Mouse (Mus musculus) midbrain, embryonic 15.5 days (tissue): ENCODE data around the gene Ppm1g. TPM values are rescaled to one million over a fixed set of nuclear protein-coding genes. Genes with fewer than 3 reads are reported as not detected.
A peak's percentile ranks its signal among the peaks of the same experiment; 100 is the strongest.

Experiments
- ATAC-seq: fragments of 200-750 bp; cut with Nextera tagmentation; replicated peaks from 2 replicates; pipeline ENCODE4 v1.8.0; 2017; ENCODE audit warnings: moderate TSS enrichment
- H3K27ac ChIP-seq: fragments of 300-500 bp; sonication (generic); 2 replicates; pipeline ENCODE4 v1.5.1; 2015; ENCODE audit warnings: mild to moderate bottlenecking, inconsistent platforms
- H3K27me3 ChIP-seq: fragments of 300-500 bp; sonication (generic); replicated peaks from 2 replicates; pipeline ENCODE4 v1.6.1; 2015; ENCODE audit warnings: inconsistent platforms
- H3K36me3 ChIP-seq: fragments of 300-500 bp; sonication (generic); replicated peaks from 2 replicates; pipeline ENCODE4 v1.6.1; 2015; ENCODE audit warnings: inconsistent platforms
- H3K4me1 ChIP-seq: fragments of 300-500 bp; sonication (generic); 2 replicates; pipeline ENCODE4 v1.6.1; 2015; ENCODE audit warnings: inconsistent platforms
- H3K4me2 ChIP-seq: fragments of 300-500 bp; sonication (generic); 2 replicates; pipeline ENCODE4 v1.6.1; 2015; ENCODE audit warnings: inconsistent platforms, mild to moderate bottlenecking, moderate library complexity
- H3K4me3 ChIP-seq: fragments of 300-500 bp; sonication (generic); 2 replicates; pipeline ENCODE4 v1.5.1; 2015; ENCODE audit warnings: mild to moderate bottlenecking, inconsistent platforms
- H3K9ac ChIP-seq: fragments of 300-500 bp; sonication (generic); 2 replicates; pipeline ENCODE4 v1.6.1; 2015; ENCODE audit warnings: mild to moderate bottlenecking, inconsistent platforms
- H3K9me3 ChIP-seq: fragments of 300-500 bp; sonication (generic); 2 replicates; pipeline ENCODE4 v1.6.1; 2016; ENCODE audit warnings: inconsistent platforms
- WGBS: fragments of 180-500 bp; shearing (Covaris S2); methylation state at CpG from one replicate; pipeline ENCODE4 v1.1.7; 2015; ENCODE audit warnings: mixed read lengths; 5-methylcytosine and 5-hydroxymethylcytosine counted together
- polyA plus RNA-seq: library from polyadenylated mRNA; unstranded; fragments of >200 nt; fragmentation: Nextera tagmentation; extraction: Ambion mirVana; gene quantifications from 2 replicates; pipeline ENCODE4 v1.2.1, GENCODE M21; 2015

Ppm1g gene
- 191 and 200 TPM in 2 replicates for polyA plus RNA-seq

GRCm38 (mm10) chr5:31220448-31221303 is at the start of gene Ppm1g:
Gene Ppm1g (minus strand): TSS chr5:31220687.
- Histone ChIP-seq H3K4me2 (peak within 1 kb of the TSS; percentile 64), H3K9ac (peak within 1 kb of the TSS; percentile 87), H3K4me1 (peaks cover 25% of the 10 kb centered on the region), H3K36me3 (no peaks in the 10 kb centered on the region), H3K4me3 (peak within 1 kb of the TSS; percentile 92), H3K27me3 (no peaks in the 10 kb centered on the region), H3K27ac (peak within 1 kb of the TSS; percentile 96), H3K9me3 (no peaks in the 10 kb centered on the region)
- under 1% methylated on average over 69 of the region's 70 CpGs for WGBS
- peak; percentile 93 for ATAC-seq

DNA sequence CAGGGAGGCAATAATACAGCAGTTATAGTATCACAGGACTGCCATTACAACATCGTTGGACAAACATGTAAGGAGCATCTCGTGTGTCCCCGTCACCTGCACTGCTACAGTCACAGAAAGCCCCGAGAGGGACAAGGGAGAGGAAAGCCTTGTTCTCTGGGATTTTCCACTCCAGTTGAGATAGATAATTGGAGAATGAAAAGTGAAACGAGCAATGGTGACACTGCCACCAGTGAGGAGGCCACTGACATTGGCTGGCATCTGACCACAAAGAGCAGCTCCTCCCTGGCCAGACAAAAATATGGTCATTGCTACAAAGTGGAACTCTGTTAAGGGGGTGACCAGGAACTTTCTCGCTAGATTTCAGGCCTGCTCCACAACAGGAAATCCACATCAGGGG is 47.2 kb upstream of the Ppm1g start:
- 55% methylated on average over 6 of the region's 6 CpGs for WGBS

GRCm38 (mm10) chr5:31266101-31266500 is 45.6 kb upstream of the Ppm1g start:
- Histone ChIP-seq H3K27ac (no peak overlapping the region), H3K9me3 (no peaks in the 10 kb centered on the region), H3K4me3 (no peak overlapping the region), H3K27me3 (no peaks in the 10 kb centered on the region), H3K4me2 (no peak overlapping the region), H3K9ac (no peak overlapping the region), H3K36me3 (peaks cover 47% of the 10 kb centered on the region), H3K4me1 (no peaks in the 10 kb centered on the region)
- 91% methylated on average over 7 of the region's 7 CpGs for WGBS
- no peak for ATAC-seq

More for the DNA sequence above, 47.2 kb upstream of the Ppm1g start:
- no peak overlapping the region for H3K4me3 ChIP-seq
- H3K4me2 ChIP-seq, result no peak overlapping the region
- H3K9ac ChIP-seq, result no peak overlapping the region
- ATAC-seq, result no peak
- no peaks in the 10 kb centered on the region for H3K9me3 ChIP-seq
- peaks cover 36% of the 10 kb centered on the region for H3K36me3 ChIP-seq
- no peak overlapping the region for H3K27ac ChIP-seq
- H3K27me3 ChIP-seq, result no peaks in the 10 kb centered on the region
- no peaks in the 10 kb centered on the region for H3K4me1 ChIP-seq

- H3K4me2 ChIP-seq, result no peak overlapping the region
- H3K27ac ChIP-seq, result no peak overlapping the region
- no peaks in the 10 kb centered on the region for H3K4me1 ChIP-seq
- no peak overlapping the region for H3K4me3 ChIP-seq
- H3K9ac ChIP-seq, result no peak overlapping the region
- H3K36me3 ChIP-seq, result peaks cover 48% of the 10 kb centered on the region
- H3K9me3 ChIP-seq, result no peaks in the 10 kb centered on the region
- ATAC-seq, result no peak
- WGBS, result 94% methylated on average over 11 of the region's 11 CpGs
- H3K27me3 ChIP-seq, result no peaks in the 10 kb centered on the region
Observed at GRCm38 (mm10) chr5:31257616-31258015, 37.1 kb upstream of the Ppm1g start.

DNA sequence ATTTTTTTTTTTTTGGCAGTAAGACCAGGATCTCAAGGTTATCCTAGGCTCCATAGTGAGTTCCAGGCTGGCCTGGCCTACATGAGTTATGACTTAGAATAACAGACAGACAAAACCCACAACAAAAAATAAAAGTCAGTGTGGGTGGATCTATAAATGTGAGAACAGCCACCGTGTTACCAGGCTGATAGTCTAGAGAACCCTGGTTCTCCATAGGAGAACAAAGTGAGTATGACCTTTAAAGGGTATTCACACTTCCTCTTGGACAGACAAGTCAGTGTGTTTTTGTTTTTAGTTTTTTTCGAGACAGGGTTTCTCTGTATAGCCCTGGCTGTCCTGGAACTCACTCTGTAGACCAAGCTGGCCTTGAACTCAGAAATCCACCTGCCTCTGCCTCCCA is 35.5 kb upstream of the Ppm1g start:
- WGBS, result 94% methylated on average over 2 of the region's 2 CpGs

DNA sequence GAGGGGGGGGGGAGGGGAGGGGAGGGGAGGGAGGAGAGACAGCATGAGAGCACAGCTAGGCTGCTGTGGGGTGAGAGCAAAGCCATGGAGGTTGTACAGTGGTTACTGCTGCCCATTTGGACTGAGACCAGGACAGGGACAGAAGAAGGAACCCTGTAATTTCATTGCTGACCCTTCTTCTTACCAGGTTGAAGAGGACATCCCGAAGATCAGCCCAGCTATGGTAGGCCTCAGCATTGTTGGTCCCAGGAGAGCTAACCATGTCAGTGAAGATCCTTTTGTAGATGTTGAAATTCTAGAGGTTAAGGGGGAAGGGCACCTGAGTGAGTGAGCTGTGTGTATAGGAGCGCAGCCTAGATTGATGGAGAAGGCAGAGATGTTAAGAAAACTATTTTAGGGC is 34.9 kb upstream of the Ppm1g start:
- Histone ChIP-seq H3K36me3 (peaks cover 35% of the 10 kb centered on the region), H3K27me3 (no peaks in the 10 kb centered on the region), H3K4me3 (no peak overlapping the region), H3K4me2 (no peak overlapping the region), H3K9me3 (no peaks in the 10 kb centered on the region), H3K9ac (no peak overlapping the region), H3K27ac (no peak overlapping the region), H3K4me1 (peaks cover 5% of the 10 kb centered on the region; the same call in 1 of the 2 replicates)
- no peak for ATAC-seq
- WGBS, result 90% methylated on average over 2 of the region's 2 CpGs

More for the DNA sequence above, 35.5 kb upstream of the Ppm1g start:
- Histone ChIP-seq H3K4me2 (no peak overlapping the region), H3K9me3 (no peaks in the 10 kb centered on the region), H3K9ac (no peak overlapping the region), H3K27ac (no peak overlapping the region), H3K36me3 (peaks cover 37% of the 10 kb centered on the region), H3K4me1 (peaks cover 5% of the 10 kb centered on the region; the same call in 1 of the 2 replicates), H3K27me3 (no peaks in the 10 kb centered on the region), H3K4me3 (no peak overlapping the region)
- ATAC-seq, result no peak

DNA sequence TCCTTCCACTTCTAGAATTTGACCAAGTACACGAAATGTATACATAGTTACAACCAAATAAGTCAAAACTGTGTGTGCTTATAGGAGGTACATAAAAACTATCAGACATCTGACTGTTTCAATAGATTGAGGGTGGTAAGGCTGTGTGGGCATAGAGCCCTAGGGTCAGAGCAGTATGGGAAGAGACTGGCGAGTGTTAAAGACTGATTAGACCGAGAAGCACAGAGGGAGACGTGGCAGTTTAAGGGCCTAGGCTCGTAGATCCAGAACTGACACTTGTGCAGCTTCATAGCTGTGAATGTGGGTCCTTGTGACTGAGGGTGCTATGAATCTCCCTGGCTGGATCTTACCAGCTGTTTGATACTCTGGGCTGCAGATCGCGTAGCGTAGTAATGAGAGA is 34.4 kb upstream of the Ppm1g start:
- WGBS, result 90% methylated on average over 8 of the region's 8 CpGs
- Histone ChIP-seq H3K36me3 (peaks cover 35% of the 10 kb centered on the region), H3K4me2 (no peak overlapping the region), H3K4me1 (peaks cover 5% of the 10 kb centered on the region; the same call in 1 of the 2 replicates), H3K27me3 (no peaks in the 10 kb centered on the region), H3K9ac (no peak overlapping the region), H3K9me3 (no peaks in the 10 kb centered on the region), H3K4me3 (no peak overlapping the region), H3K27ac (no peak overlapping the region)
- no peak for ATAC-seq

DNA sequence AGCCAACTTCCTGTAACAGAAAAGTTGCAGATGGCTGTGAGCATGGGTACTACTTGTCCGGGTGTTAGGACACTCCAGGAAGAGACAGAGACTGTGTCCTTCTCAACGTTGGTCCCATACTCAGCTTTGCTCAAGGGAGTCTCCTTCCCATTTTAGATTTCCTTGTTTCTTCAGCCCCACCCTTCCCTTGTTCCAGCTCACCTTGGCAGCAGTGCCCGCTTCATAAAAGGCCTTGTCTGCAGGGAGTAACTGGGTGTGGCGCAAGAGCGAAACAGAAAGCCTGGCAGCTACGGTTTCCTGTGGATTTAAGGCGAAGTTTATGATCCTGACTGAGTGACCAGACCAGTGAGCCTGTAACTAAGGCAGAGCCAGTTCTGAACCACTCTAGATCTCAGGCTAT is 34.0 kb upstream of the Ppm1g start:
- Histone ChIP-seq H3K9me3 (no peaks in the 10 kb centered on the region), H3K27ac (no peak overlapping the region), H3K9ac (no peak overlapping the region), H3K4me1 (peaks cover 5% of the 10 kb centered on the region; the same call in 1 of the 2 replicates), H3K27me3 (no peaks in the 10 kb centered on the region), H3K36me3 (peaks cover 35% of the 10 kb centered on the region), H3K4me2 (no peak overlapping the region), H3K4me3 (no peak overlapping the region)
- no peak for ATAC-seq
- 87% methylated on average over 7 of the region's 7 CpGs for WGBS

DNA sequence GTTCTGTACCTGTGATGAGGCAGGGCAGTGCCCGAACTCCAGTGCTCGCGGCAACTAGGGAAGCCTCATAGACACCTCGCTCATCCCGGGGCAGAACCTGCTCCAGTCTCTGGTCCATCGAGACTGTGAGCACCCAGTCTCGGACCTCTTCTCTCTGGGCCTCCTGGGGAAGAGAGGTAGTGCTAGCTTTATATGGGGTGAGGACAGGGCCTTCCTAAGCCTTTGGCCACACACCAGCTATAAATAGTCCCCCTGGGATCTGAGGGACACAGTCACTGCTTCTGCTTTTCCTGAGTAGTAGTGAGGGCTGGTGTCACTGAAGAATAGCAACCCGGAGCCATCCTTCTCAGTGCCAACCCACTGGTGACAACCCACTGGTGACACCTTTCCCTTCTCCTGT is 33.3 kb upstream of the Ppm1g start:
- WGBS, result 94% methylated on average over 8 of the region's 8 CpGs
- Histone ChIP-seq H3K27me3 (no peaks in the 10 kb centered on the region), H3K4me3 (no peak overlapping the region), H3K9me3 (no peaks in the 10 kb centered on the region), H3K4me1 (peaks cover 5% of the 10 kb centered on the region; the same call in 1 of the 2 replicates), H3K36me3 (peaks cover 35% of the 10 kb centered on the region), H3K9ac (no peak overlapping the region), H3K4me2 (no peak overlapping the region), H3K27ac (no peak overlapping the region)
- ATAC-seq, result no peak

DNA sequence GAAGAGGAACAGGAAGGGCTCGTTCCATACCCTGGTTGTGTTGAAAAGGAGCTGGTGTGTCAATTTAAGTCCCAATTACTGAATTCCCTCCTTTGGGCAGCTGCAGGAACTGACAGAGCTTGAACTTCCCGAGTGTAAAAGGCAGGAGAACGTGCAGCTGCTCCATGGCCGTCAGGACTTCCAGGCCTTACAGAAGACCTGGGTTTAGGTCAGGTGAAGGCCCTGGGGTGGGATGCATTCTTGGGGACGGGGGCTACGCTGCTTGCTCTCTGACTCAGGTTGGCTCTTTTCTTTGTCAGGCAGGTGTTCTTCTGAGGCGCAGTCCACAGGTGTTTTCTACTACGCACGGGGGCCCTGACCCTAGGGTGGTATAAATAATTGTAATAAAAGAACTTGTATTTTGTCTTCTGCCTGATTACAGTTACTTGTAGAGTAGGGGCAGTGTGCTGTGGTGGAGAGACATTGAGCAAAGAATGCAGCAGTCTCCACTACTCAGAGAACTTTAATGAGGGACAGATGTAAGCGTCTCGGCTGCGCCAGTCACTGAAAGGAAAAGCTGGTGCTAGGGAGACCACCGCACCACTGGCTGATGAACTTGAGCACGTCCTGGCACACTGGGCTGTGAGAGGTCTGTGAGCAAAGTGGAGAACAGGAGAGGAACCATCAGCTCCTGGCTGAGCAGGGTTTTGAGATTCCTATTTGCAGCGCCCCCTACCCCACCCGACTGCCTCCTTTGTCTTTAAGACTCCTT is 32.5 kb upstream of the Ppm1g start:
- 83% methylated on average over 16 of the region's 16 CpGs for WGBS
- no peaks in the 10 kb centered on the region for H3K27me3 ChIP-seq
- H3K4me3 ChIP-seq, result no peak overlapping the region
- H3K9ac ChIP-seq, result no peak overlapping the region
- H3K9me3 ChIP-seq, result no peaks in the 10 kb centered on the region
- peaks cover 44% of the 10 kb centered on the region for H3K36me3 ChIP-seq
- no peak for ATAC-seq
- H3K27ac ChIP-seq, result no peak overlapping the region
- H3K4me2 ChIP-seq, result no peak overlapping the region
- peaks cover 5% of the 10 kb centered on the region; the same call in 1 of the 2 replicates for H3K4me1 ChIP-seq

DNA sequence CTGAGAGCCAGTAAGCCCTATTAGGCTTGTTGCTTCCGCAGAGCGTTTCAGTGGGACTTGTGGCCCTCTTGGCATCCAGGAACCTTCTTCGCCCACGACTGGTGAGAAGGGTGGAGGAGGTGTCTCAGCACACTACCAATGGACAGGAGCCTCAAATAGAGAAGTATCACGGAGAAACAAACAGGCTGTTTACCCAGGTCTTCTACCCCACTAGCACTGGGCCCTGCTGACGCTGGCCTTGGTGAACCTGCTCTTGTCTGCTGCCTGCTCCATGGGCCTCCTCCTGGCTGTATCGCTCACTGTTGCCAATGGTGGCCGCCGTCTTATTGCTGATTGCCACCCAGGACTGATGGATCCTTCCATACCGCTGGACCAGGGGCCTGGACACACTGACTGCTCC is 31.7 kb upstream of the Ppm1g start:
- ATAC-seq, result no peak
- peaks cover 5% of the 10 kb centered on the region; the same call in 1 of the 2 replicates for H3K4me1 ChIP-seq
- H3K4me2 ChIP-seq, result no peak overlapping the region
- no peak overlapping the region for H3K9ac ChIP-seq
- no peaks in the 10 kb centered on the region for H3K9me3 ChIP-seq
- peaks cover 52% of the 10 kb centered on the region for H3K36me3 ChIP-seq
- H3K27ac ChIP-seq, result no peak overlapping the region
- no peaks in the 10 kb centered on the region for H3K27me3 ChIP-seq
- WGBS, result 60% methylated on average over 10 of the region's 10 CpGs
- no peak overlapping the region for H3K4me3 ChIP-seq

DNA sequence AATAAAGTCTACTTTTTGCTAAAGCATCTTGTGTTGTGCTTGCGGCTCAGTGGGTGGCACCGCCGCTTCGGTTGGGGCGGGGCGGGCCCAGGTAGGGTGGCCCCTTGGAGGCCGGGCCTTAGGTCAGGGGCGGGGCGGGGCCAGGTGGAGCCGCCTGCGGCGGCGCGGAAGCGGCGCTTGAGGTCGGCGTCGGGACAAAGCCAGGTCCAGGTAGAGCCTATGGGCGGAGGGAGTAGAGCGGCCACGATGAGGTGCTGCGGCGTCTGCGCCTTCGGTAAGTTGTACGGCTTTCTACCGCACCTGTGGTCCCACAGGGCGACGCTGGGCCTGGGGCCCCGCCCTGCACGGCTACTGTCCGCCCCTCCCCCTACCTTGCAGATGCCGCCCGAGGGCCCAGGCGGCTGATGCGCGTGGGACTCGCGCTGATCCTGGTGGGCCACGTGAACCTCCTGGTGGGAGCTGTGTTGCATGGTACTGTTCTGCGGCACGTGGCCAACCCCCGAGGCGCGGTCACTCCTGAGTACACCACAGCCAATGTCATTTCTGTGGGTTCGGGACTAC is 31.1 kb upstream of the Ppm1g start, which contains the start of gene Krtcap3:
Krtcap3 (plus strand) TSS at position 151 of the 561 bp plus-strand sequence.
- Histone ChIP-seq H3K27ac (no peak within 1 kb of the TSS), H3K36me3 (peaks cover 54% of the 10 kb centered on the region), H3K4me1 (peaks cover 5% of the 10 kb centered on the region; the same call in 1 of the 2 replicates), H3K27me3 (no peaks in the 10 kb centered on the region), H3K4me3 (no peak within 1 kb of the TSS), H3K9ac (no peak within 1 kb of the TSS), H3K4me2 (0 out of 2 replicates have a peak within 1 kb of the TSS, but pooled peaks have one; percentile 10), H3K9me3 (no peaks in the 10 kb centered on the region)
- WGBS, result 16% methylated on average over 47 of the region's 47 CpGs
- ATAC-seq, result peak; percentile 57
